Mouse (Mus musculus): ENCODE results near the gene Duxf3.
"Not testable (repeated sequence)": the region's sequence is repeated elsewhere in the genome, so short reads cannot be mapped to it uniquely, and the experiment has no call there.

Gene Duxf3

GRCm38 (mm10) chr10:58232641-58232969 is at the start of gene Duxf3:
TSS of gene Duxf3 (minus strand) at chr10:58232675.
- DNase-seq (ENCODE audit: low spot score) = not testable (repeated sequence)

GRCm38 (mm10) chr10:58282238-58282637 is 49.8 kb upstream of the Duxf3 start:
- no peak for DNase-seq (ENCODE audit: low spot score)

DNA sequence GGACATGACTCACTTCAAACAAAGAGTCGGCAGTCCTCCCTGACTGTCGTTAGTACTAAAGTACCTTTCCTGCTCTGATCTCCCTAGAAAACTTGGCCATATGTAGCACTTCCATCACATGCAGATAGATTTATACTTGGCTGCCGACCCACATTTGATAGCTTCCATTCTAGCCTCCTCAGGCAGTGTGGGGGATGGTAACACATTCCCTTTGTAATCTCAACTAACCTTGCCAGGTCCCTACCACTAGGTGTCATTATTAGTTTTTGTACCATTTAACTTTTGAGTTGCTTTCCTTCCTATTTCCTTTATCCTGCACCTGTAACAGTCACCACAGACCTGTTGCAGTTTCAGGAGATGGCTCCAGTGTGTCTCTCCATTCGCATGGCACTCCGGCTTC is 26.0 kb upstream of the Duxf3 start:
- DNase-seq (ENCODE audit: low spot score) = no peak

- no peak for DNase-seq (ENCODE audit: low spot score)
These were observed 23.5 kb upstream of the Duxf3 start for GRCm38 (mm10) chr10:58255954-58256353.

GRCm38 (mm10) chr10:58255213-58255892 is 22.9 kb upstream of the Duxf3 start, which contains the start of gene Gcc2:
TSS of gene Gcc2 (plus strand) at chr10:58255497.
- DNase-seq (ENCODE audit: low spot score) = peak; percentile 91

DNA sequence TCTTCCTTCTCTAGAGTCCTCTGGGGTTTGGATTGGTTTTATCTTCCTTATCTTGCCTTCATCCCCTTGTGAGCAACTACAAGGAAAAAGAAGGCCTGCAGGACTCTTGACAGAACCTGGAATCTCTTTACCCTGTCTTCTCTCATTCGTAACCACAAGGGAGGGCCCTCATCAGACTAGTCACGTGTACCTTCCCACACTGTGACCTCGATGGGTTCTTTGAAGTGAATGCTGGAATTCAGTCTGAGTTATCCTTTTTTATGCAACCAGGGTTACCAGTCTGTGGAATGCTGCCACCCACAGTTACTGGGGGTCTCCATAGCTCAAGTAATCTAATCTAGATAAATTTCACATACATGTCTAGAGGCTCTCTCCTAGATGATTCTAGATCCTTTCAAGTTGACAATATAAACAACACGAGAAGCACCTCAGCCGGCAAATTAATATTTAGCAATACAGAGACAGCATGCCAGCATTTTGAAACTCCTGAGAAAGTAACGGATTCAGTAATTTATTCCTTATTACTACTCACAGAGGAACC is 22.2 kb upstream of the Duxf3 start:
- DNase-seq (ENCODE audit: low spot score) = no peak

GRCm38 (mm10) chr10:58249535-58249934 is 17.1 kb upstream of the Duxf3 start:
- DNase-seq (ENCODE audit: low spot score) = no peak

DNA sequence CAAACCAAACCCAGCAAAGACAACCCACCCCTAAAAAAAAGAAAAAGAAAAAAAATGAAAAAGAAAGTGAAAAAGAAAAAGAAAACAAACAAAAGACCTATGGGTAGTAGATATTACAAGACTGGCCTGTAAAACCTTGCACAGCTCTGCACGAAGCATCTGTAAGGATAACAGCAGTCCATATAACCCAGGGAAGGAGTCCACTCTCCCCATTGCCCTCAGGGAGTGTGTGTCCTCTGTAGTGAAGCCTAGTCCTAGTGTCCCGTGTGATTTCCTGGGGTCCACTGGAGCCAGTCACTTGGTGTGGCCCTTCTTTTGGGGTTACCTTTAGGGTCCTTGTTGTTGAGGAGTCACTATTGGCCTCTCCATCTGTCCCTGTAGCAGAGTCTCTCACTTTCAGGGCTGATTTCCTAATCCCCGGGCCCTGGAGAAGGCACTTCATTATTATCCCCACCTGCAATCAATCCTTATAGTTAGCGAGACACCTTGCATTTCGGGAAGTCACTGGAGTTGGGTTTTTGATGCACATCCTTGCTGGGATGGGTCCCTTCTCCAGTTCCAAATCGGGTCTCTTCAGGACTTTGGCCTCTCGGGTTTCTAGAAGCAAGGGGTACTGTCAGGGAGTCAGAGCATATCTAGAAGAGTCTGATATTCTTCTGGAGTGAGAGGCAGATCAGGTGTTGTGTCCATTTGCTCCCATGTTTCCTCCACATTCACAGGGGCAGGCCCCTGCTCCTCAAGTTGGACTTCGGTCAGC is 6.7 kb upstream of the Duxf3 start:
- DNase-seq (ENCODE audit: low spot score) = peak; percentile 59

DNA sequence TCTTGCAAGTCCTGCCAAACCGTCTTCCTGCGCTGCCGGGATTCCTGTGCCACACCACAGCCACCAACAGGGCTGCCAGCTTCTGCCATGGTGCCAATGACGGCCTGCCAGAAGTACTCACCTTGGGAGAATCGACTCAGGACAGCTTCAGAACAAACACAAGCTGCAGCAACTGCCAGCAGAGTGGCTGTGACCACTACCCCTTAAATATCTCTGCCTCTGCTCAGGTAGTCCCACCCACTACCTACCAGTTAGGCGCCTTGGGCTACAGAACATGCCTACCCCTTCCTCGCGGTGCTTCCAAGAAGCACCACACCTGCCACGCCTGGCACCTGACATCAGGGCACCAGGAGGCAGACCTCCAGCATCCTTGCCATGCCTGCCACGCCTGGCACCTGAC is 4.1 kb upstream of the Duxf3 start, which contains the start of gene Gm4981:
Gm4981 (minus strand) TSS at position 89 of the 400 bp plus-strand sequence.
- no peak for DNase-seq (ENCODE audit: low spot score)

- DNase-seq (ENCODE audit: low spot score) = not testable (repeated sequence)
These were observed 2.5 kb upstream of the Duxf3 start for GRCm38 (mm10) chr10:58234985-58235384.

DNA sequence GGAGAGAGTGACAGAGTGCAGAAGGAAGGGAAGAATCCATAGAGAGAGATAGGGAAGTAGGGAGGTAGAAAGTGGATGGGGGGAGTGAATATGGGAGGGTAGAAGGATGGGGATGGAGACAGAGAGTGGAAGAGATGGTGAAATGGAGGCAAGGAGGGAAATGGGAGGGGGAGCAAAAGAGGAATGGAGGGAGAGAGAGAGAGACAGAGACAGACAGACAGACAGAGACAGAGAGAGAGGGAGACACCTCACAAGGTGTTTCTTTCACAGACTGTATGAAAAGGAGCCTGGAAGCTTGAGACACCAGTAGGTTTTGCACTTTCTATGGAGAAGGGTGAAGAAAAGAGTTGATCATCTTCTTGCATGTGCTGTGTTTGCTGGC is 1.3 kb upstream of the Duxf3 start:
- not testable (repeated sequence) for DNase-seq (ENCODE audit: low spot score)

- DNase-seq (ENCODE audit: low spot score) = not testable (repeated sequence)
These were observed 722 bp upstream of the Duxf3 start for GRCm38 (mm10) chr10:58233054-58233739.

DNA sequence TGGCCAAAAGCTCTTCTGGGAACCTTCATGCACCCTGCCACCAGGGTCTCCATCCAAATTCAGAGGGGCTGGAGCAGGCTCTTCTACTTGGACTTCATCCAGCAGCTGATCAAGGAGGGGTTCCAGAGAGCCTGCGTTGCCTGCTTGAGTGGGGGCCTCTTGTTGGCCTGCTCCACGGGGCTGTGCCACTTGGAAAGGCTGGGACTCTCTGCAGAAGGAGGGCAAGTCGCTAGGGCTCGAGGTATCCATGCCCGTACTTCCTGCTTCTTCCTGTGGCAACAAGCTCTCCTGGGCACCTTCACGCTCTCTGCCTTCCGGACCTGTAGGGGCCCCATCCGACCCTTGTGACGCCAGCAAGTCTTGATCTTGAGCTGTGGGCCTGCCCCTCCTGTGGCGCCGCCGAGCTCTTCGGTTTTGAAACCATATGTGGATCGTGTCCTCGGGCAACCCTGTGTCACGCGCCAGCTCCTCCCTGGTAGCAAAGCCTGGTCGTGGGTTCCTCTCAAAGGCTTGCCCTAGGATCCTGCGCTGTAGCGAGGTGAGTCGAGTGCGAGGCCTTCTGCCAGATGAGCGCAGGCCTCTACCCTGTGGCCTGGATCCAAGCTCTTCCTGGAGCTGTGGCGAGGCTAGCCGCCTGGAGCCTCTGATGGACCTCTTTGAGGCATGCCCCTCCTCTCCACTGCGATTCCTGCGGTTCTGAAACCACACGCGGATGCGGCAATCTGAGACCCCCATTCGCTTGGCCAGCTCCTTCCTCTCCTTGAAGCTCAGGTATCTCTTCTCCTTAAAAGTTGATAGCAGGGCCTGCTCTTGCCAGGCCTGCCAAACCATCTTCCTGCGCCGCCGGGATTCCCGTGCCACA is 465 bp downstream of the Duxf3 start:
- peak; percentile 78 for DNase-seq (ENCODE audit: low spot score)

GRCm38 (mm10) chr10:58231088-58231487 is 1.4 kb downstream of the Duxf3 start:
- not testable (repeated sequence) for DNase-seq (ENCODE audit: low spot score)

DNA sequence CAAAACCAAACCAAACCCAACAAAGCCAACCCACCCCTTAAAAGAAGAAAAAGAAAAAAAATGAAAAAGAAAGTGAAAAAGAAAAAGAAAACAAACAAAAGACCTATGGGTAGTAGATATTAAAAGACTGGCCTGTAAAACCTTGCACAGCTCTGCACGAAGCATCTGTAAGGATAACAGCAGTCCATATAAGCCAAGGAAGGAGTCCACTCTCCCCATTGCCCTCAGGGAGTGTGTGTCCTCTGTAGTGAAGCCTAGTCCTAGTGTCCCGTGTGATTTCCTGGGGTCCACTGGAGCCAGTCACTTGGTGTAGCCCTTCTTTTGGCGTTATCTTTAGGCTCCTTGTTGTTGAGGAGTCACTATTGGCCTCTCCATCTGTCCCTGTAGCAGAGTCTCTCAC is 2.5 kb downstream of the Duxf3 start:
- not testable (repeated sequence) for DNase-seq (ENCODE audit: low spot score)

DNA sequence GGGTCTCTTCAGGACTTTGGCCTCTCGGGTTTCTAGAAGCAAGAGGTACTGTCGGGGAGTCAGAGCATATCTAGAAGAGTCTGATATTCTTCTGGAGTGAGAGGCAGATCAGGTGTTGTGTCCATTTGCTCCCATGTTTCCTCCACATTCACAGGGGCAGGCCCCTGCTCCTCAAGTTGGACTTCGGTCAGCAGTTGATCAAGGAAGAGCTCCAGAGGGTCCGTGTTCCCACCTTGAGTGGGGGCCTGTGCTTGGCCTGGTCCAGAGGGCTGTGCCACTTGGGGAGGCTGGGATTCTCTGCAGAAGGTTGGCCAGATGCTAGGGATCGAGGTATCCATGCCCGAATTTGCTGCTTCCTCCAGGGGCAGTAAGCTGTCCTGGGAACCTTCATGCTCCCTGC is 4.7 kb downstream of the Duxf3 start:
- not testable (repeated sequence) for DNase-seq (ENCODE audit: low spot score)

GRCm38 (mm10) chr10:58226357-58226756 is 6.1 kb downstream of the Duxf3 start:
- not testable (repeated sequence) for DNase-seq (ENCODE audit: low spot score)

GRCm38 (mm10) chr10:58224827-58225785 is 7.4 kb downstream of the Duxf3 start, which contains the start of gene AW822073:
TSS of gene AW822073 (minus strand) at chr10:58224930.
- DNase-seq (ENCODE audit: low spot score) = not testable (repeated sequence)

DNA sequence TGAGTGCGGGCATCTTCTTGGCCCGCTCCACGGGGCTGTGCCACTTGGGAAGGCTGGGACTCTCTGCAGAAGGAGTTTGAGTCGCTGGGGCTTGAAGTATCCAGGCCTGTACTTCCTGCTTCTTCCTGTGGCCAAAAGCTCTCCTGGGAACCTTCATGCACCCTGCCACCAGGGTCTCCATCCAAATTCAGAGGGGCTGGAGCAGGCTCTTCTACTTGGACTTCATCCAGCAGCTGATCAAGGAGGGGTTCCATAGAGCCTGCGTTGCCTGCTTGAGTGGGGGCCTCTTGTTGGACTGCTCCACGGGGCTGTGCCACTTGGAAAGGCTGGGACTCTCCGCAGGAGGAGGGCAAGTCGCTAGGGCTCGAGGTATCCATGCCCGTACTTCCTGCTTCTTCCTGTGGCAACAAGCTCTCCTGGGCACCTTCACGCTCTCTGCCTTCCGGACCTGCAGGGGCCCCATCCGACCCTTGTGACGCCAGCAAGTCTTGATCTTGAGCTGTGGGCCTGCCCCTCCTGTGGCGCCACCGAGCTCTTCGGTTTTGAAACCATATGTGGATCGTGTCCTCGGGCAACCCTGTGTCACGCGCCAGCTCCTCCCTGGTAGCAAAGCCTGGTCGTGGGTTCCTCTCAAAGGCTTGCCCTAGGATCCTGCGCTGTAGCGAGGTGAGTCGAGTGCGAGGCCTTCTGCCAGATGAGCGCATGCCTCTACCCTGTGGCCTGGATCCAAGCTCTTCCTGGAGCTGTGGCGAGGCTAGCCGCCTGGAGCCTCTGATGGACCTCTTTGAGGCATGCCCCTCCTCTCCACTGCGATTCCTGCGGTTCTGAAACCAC is 8.3 kb downstream of the Duxf3 start:
- peak; percentile 71 for DNase-seq (ENCODE audit: low spot score)
